In the genomic region with DNA sequence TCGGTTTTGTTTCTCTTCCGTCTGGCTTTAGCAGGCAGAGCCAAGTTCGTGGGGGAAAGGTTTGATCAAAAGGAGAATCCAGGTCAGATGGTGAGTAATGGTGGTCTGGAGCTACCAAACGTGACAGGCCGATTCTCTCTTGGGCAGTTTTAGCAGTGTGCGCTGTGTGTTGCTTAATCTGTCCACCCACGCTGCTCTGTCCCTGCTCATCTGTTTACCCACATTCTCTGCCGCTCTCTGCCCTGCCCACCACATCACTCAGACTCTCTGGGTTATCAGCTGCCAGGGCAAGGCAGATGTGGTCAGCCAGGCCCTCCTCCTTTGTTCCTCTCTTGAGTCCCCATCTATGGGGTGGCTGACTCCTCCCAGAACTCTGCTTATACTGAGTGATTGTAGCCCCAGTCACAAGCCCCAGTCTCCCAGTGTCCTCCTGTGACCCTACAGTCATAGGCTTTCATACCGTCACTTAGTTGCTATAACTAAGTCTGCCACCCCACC, we compare ENCODE assay signal across 8 mouse cellular contexts.
DNase-seq lines count a peak whose midpoint lies in the region; ATAC-seq and TF ChIP-seq lines count a peak whose summit lies in the region.

No protein-coding gene starts in this region.

- H3K9ac ChIP-seq in intestine, embryonic 15.5 days, result no peak overlapping the region
- H3K9ac ChIP-seq in intestine, postnatal 0 days (ENCODE audit: low read depth, low read length), result no peak overlapping the region
- no peak overlapping the region for H3K9ac ChIP-seq in hindbrain, postnatal 0 days (replicated peaks; ENCODE audit: low read length)

- no peaks in the 10 kb centered on the region for H3K27me3 ChIP-seq in intestine, embryonic 15.5 days (replicated peaks)
- H3K27me3 ChIP-seq in intestine, postnatal 0 days (replicated peaks; ENCODE audit: control insufficient read depth, insufficient read depth, low read length), result no peaks in the 10 kb centered on the region
- H3K27me3 ChIP-seq in hindbrain, postnatal 0 days (ENCODE audit: insufficient read depth, low read length), result no peaks in the 10 kb centered on the region

- no peak overlapping the region for H3K4me3 ChIP-seq in intestine, embryonic 15.5 days (replicated peaks)
- H3K4me3 ChIP-seq in intestine, postnatal 0 days (ENCODE audit: low read depth, low read length), result no peak overlapping the region
- H3K4me3 ChIP-seq in hindbrain, postnatal 0 days (ENCODE audit: low read length), result no peak overlapping the region

- peak; percentile 34; the same call in 1 of the 2 replicates for ATAC-seq in intestine, embryonic 15.5 days
- ATAC-seq in intestine, postnatal 0 days, result no peak
- ATAC-seq in hindbrain, postnatal 0 days, result peak; percentile 59; the same call in 1 of the 2 replicates

- H3K4me1 ChIP-seq in intestine, embryonic 15.5 days (replicated peaks), result 0 out of 2 replicates have a peak, but pooled peaks cover 4% of the 10 kb centered on the region
- H3K4me1 ChIP-seq in intestine, postnatal 0 days (replicated peaks; ENCODE audit: control insufficient read depth, insufficient read depth, low read length), result no peaks in the 10 kb centered on the region
- H3K4me1 ChIP-seq in hindbrain, postnatal 0 days (ENCODE audit: insufficient read depth, low read length), result no peaks in the 10 kb centered on the region; the same call in 1 of the 2 replicates

- H3K4me2 ChIP-seq in intestine, embryonic 15.5 days (replicated peaks), result no peak overlapping the region
- no peak overlapping the region for H3K4me2 ChIP-seq in intestine, postnatal 0 days (replicated peaks; ENCODE audit: low read depth)
- H3K4me2 ChIP-seq in hindbrain, postnatal 0 days (ENCODE audit: low read depth, low read length), result no peak overlapping the region

- TF ChIP-seq CTCF in intestine, postnatal 0 days (IDR thresholded peaks at IDR 0.05; ENCODE audit: low read depth), result no peak
- no peak for TF ChIP-seq CTCF in hindbrain, postnatal 0 days (IDR thresholded peaks at IDR 0.05; ENCODE audit: low read depth)

- H3K9me3 ChIP-seq in intestine, embryonic 15.5 days, result no peaks in the 10 kb centered on the region
- H3K9me3 ChIP-seq in intestine, postnatal 0 days (ENCODE audit: control insufficient read depth), result no peaks in the 10 kb centered on the region
- no peaks in the 10 kb centered on the region for H3K9me3 ChIP-seq in hindbrain, postnatal 0 days (ENCODE audit: low read length)

- no peak overlapping the region for H3K27ac ChIP-seq in intestine, embryonic 15.5 days
- H3K27ac ChIP-seq in intestine, postnatal 0 days (ENCODE audit: low read depth, low read length), result no peak overlapping the region
- no peak overlapping the region for H3K27ac ChIP-seq in hindbrain, postnatal 0 days

- no peaks in the 10 kb centered on the region for H3K36me3 ChIP-seq in intestine, embryonic 15.5 days
- no peaks in the 10 kb centered on the region for H3K36me3 ChIP-seq in intestine, postnatal 0 days (ENCODE audit: control insufficient read depth, insufficient read depth)
- no peaks in the 10 kb centered on the region for H3K36me3 ChIP-seq in hindbrain, postnatal 0 days (ENCODE audit: insufficient read depth, low read length)

- 49% methylated on average over 9 of the region's 9 CpGs for WGBS in intestine, embryonic 15.5 days
- 47% methylated on average over 9 of the region's 9 CpGs for WGBS in intestine, postnatal 0 days
- 39% methylated on average over 9 of the region's 9 CpGs for WGBS in hindbrain, postnatal 0 days

- DNase-seq in embryo, embryonic 10.5 days (ENCODE audit: low spot score), result peak; percentile 54
- no peak for DNase-seq in hindbrain, postnatal 0 days (ENCODE audit: low spot score)
- DNase-seq in neural tube, embryonic 10.5 days (ENCODE audit: extremely low spot score, low spot score), result peak; percentile 46
- DNase-seq in layer of hippocampus, adult 18-20 months (ENCODE audit: low spot score in 2 of 2), result no peak
- no peak for DNase-seq in cerebellum, adult 8-10 months
- no peak for DNase-seq in spleen, postnatal 4 days (ENCODE audit: low spot score in 2 of 2)

Comparison
In these comparisons a context has a peak if more than half of its experiments do, and no peak if none do; other contexts are left out.
1. DNase-seq: peak in embryo, embryonic 10.5 days (single experiment) and neural tube, embryonic 10.5 days (single experiment); none in hindbrain, postnatal 0 days (single experiment), layer of hippocampus, adult 18-20 months (0 of 2), cerebellum, adult 8-10 months (single experiment) and spleen, postnatal 4 days (0 of 2).